Mouse (Mus musculus): ENCODE data around the gene Gm21650.
"Not testable (repeated sequence)": the region's sequence is repeated elsewhere in the genome, so short reads cannot be mapped to it uniquely, and the experiment has no call there.

The Gm21650 gene

DNA sequence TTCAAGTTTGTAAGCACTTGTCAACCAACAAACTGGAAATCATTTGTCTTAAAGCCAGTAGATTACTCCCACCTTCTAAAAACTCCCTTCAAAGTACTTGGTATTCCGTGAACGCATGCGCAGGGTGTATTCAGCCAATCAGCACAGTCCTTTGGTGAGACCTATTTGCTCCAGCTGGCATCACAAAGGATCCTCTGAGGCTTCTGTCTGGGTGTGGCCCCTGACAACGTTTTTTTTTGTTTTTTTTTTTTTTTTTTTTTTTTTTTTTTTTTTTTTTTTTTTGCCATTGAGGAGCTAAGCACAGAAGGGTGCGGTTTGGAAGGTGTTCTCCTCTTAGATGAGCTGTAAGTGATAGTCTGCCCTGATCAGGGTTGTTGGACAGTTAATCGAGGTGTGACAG lies at the start of gene Gm21650:
Gene Gm21650, plus strand, starts transcription at position 301 of the 400 bp plus-strand sequence.
- in situ Hi-C loops (cut with MboI, MseI): not testable (repeated sequence)
